Comparison of ENCODE assay signal across 14 mouse cellular contexts in the genomic region with DNA sequence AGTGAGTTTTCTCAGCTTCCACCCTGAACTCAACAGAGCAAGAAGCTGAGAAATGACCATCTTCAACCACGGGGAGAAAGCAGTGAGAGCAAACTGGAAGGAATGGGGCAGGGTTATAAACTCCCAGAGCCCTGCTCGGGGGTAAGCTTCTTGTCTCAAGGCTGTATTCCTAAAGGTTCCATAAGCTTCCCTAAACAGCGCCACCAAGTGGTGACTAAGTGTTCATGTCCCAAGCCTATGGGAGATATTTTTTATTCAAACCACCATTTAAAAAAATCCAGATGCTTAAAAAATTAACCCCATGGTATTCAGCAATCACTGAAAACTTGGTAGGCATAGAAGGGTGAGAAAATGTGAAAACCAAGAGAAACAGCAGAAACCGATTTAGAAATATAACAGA. TPM values are rescaled to one million over a fixed set of nuclear protein-coding genes. Genes with fewer than 3 reads are reported as not detected.
"Had no signal": no experiment of that assay in that cellular context is flagged by ENCODE, and none has a peak within 500 bp of the region (broad histone marks: within the 10 kb centered on the region; RNA-seq: fewer than 3 reads in every experiment).

No protein-coding gene starts in this region.

- H3K4me1 ChIP-seq: limb, embryonic 10.5 days; liver, embryonic 15.5 days; lung, embryonic 15.5 days; midbrain, embryonic 10.5 days; neural tube, embryonic 15.5 days had no signal

- H3K4me3 ChIP-seq: limb, embryonic 10.5 days; liver, embryonic 15.5 days; lung, embryonic 15.5 days; midbrain, embryonic 10.5 days; myocyte; neural tube, embryonic 15.5 days had no signal

- H3K27ac ChIP-seq: limb, embryonic 10.5 days; liver, embryonic 15.5 days; lung, embryonic 15.5 days; midbrain, embryonic 10.5 days; neural tube, embryonic 15.5 days; stomach, postnatal 0 days had no signal

- H3K9ac ChIP-seq: liver, embryonic 15.5 days; lung, embryonic 15.5 days; neural tube, embryonic 15.5 days had no signal

- H3K4me2 ChIP-seq: liver, embryonic 11.5 days; liver, embryonic 15.5 days; lung, embryonic 15.5 days; neural tube, embryonic 15.5 days had no signal

- H3K27me3 ChIP-seq: liver, embryonic 15.5 days; lung, embryonic 15.5 days; neural tube, embryonic 15.5 days had no signal

- H3K36me3 ChIP-seq: limb, embryonic 10.5 days; liver, embryonic 15.5 days; lung, embryonic 15.5 days; midbrain, embryonic 10.5 days; neural tube, embryonic 15.5 days had no signal

- H3K9me3 ChIP-seq: limb, embryonic 10.5 days; liver, embryonic 15.5 days; lung, embryonic 15.5 days; midbrain, embryonic 10.5 days; neural tube, embryonic 15.5 days had no signal

- DNase-seq: kidney, adult 18-20 months; kidney, postnatal 25 days; lung, postnatal 36 days; midbrain, embryonic 14.5 days; right cerebral cortex, adult 18-20 months had no signal

RNA-seq across cellular contexts. Expression of gene Zfp365, which starts 18.9 kb away (rescaled TPM):
- total RNA-seq: megakaryocyte, adult 5-6 weeks had no signal
